ENCODE assay signal across 8 mouse cellular contexts in the genomic region with DNA sequence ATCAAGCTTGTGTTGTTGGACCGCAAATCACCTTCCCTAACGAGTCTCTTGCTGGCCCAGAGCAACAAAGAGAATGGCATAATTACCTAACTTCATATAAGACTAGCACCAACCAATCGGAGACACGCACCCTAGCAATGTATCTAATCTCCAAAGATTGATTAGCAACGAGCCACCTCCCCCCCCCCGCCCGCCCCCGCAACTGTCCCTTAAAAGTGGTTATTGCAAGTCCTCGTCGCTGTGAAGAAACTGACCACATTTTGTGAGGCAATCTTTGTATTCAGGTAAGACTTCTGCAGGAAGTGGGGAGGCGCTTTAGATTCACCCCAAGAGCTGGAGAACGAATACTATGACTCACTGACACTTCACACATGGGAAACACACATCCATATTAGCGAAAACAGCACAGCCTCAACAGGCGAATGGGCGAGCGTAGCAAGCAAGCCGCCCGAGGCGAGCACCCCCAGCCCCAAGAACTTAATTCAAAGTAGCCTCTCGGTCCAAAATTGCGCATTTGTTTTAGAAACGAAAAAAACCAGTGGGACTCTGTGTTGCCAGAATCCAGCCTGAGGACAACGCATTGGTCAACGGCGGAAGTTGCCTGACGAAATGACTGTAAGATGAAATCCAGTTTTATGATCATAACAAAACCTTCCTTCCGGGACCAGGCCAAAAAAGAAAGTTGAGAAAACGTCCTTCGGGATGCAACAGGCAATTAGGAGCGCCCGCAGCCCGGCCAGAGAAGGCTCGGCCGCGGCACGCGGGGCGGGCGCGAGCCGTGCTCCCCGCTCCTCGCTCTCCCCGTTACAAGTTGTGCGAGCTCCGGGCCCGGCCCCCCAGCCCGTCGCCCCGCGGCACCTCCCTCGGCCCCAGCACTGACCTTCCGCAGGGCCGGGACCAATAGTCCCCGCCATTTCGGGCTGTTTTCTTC. TPM values are rescaled to one million over a fixed set of nuclear protein-coding genes. Genes with fewer than 3 reads are reported as not detected.
DNase-seq lines count a peak whose midpoint lies in the region; ATAC-seq and TF ChIP-seq lines count a peak whose summit lies in the region.

No protein-coding gene starts in this region.

- TF ChIP-seq CTCF in brain, embryonic 14.5 days (IDR thresholded peaks at IDR 0.05; ENCODE audit: borderline replicate concordance, extremely low read depth, insufficient read depth, insufficient read length), result no peak

- peak overlapping the region; percentile 81 for H3K4me2 ChIP-seq in forebrain, embryonic 11.5 days (ENCODE audit: low read depth, low read length, severe bottlenecking)
- peak overlapping the region; percentile 84 for H3K4me2 ChIP-seq in lung, embryonic 16.5 days (ENCODE audit: low read depth, low read length)

- peak; percentile 16 for DNase-seq in ES-CJ7 (ENCODE audit: low read depth, low spot score)
- DNase-seq in brain, embryonic 14.5 days (ENCODE audit: low read depth), result peak; percentile 68
- DNase-seq in forebrain, embryonic 11.5 days (ENCODE audit: low spot score), result peak; percentile 77
- DNase-seq in heart, postnatal 14 days, result peak; percentile 57 to 62
- DNase-seq in large intestine, adult 2 months (ENCODE audit: low read depth, low spot score), result peak; percentile 38
- DNase-seq in thymus, postnatal 14 days, result peak; percentile 44

- WGBS in forebrain, embryonic 11.5 days, result under 1% methylated on average over 56 of the region's 56 CpGs
- 1% methylated on average over 56 of the region's 56 CpGs for WGBS in large intestine, adult 2 months
- WGBS in lung, embryonic 16.5 days, result under 1% methylated on average over 51 of the region's 56 CpGs

- H3K4me1 ChIP-seq in forebrain, embryonic 11.5 days (replicated peaks; ENCODE audit: control insufficient read depth, insufficient read depth, low read length), result peaks cover 2% of the 10 kb centered on the region; the same call in 1 of the 2 replicates
- peaks cover 17% of the 10 kb centered on the region for H3K4me1 ChIP-seq in lung, embryonic 16.5 days (replicated peaks; ENCODE audit: control insufficient read depth, insufficient read depth, low read length)

- H3K27ac ChIP-seq in forebrain, embryonic 11.5 days (ENCODE audit: low read depth, low read length), result peak overlapping the region; percentile 84
- H3K27ac ChIP-seq in lung, embryonic 16.5 days (ENCODE audit: low read length), result peak overlapping the region; percentile 99

- H3K36me3 ChIP-seq in forebrain, embryonic 11.5 days (ENCODE audit: control insufficient read depth, insufficient read depth, low read length), result no peaks in the 10 kb centered on the region
- no peaks in the 10 kb centered on the region for H3K36me3 ChIP-seq in lung, embryonic 16.5 days (ENCODE audit: control insufficient read depth, insufficient read depth, low read length)

- intact Hi-C loops in heart, postnatal 14 days (cut with DNase I), result loop anchor here (2.0 to 5.0 kb wide), 2 partner anchors 30 to 309 kb away; a partner anchor contains a TSS

- no peaks in the 10 kb centered on the region for H3K27me3 ChIP-seq in forebrain, embryonic 11.5 days (ENCODE audit: control insufficient read depth, insufficient read depth, low read length)
- H3K27me3 ChIP-seq in lung, embryonic 16.5 days (ENCODE audit: control insufficient read depth, insufficient read depth, low read depth, low read length), result no peaks in the 10 kb centered on the region

- peak overlapping the region; percentile 94 for H3K4me3 ChIP-seq in forebrain, embryonic 11.5 days (ENCODE audit: low read depth, low read length)
- H3K4me3 ChIP-seq in lung, embryonic 16.5 days (ENCODE audit: low read length), result peak overlapping the region; percentile 96

- 0 out of 2 replicates have a peak, but pooled peaks have one; percentile 14 for TF ChIP-seq POLR2A in brain, embryonic 14.5 days (IDR thresholded peaks at IDR 0.05; ENCODE audit: borderline replicate concordance, extremely low read depth, insufficient read depth, insufficient read length, poor library complexity, severe bottlenecking)

- peak overlapping the region; percentile 98 for H3K9ac ChIP-seq in forebrain, embryonic 11.5 days (ENCODE audit: low read length)
- peak overlapping the region; percentile 99 for H3K9ac ChIP-seq in lung, embryonic 16.5 days (ENCODE audit: low read length)

- no peaks in the 10 kb centered on the region for H3K9me3 ChIP-seq in forebrain, embryonic 11.5 days (ENCODE audit: control insufficient read depth, low read length)
- H3K9me3 ChIP-seq in lung, embryonic 16.5 days (ENCODE audit: control insufficient read depth, low read length), result no peaks in the 10 kb centered on the region

- ATAC-seq in forebrain, embryonic 11.5 days (replicated peaks; ENCODE audit: low FRiP score), result peak; percentile 60
- ATAC-seq in lung, embryonic 16.5 days (ENCODE audit: low read depth), result peak; percentile 68
- ATAC-seq in neutrophil, adult 5-6 weeks (ENCODE audit: extremely low read depth, insufficient number of reproducible peaks, low FRiP score, poor library complexity, severe bottlenecking), result peak; percentile 68

RNA-seq across cellular contexts. Expression of a gene that starts 0.8 kb away (rescaled TPM):
- 36.0 and 41.8 TPM in 2 replicates for polyA plus RNA-seq in brain, embryonic 14.5 days (2012; rRNA removed)
- 13.1 and 13.3 TPM in 2 replicates for polyA plus RNA-seq in forebrain, embryonic 11.5 days (2014; fragmentation: Nextera tagmentation; extraction: Ambion mirVana)
- total RNA-seq in heart, postnatal 14 days (2021), result 10 to 100 TPM; 30.4 to 35.3 TPM
- polyA plus RNA-seq in large intestine, adult 2 months (2012; rRNA removed), result 11.3 and 16.9 TPM in 2 replicates
- 9.2 and 9.3 TPM in 2 replicates for polyA plus RNA-seq in lung, embryonic 16.5 days (2015; fragmentation: Nextera tagmentation; extraction: Ambion mirVana)
- 77.1 and 83.1 TPM in 2 replicates for total RNA-seq in neutrophil, adult 5-6 weeks (2017)

RNA-seq across cellular contexts. Expression of a gene that starts 43.8 kb away (rescaled TPM):
- 9.2 and 9.9 TPM in 2 replicates for polyA plus RNA-seq in brain, embryonic 14.5 days (2012; rRNA removed)
- polyA plus RNA-seq in forebrain, embryonic 11.5 days (2014; fragmentation: Nextera tagmentation; extraction: Ambion mirVana), result 16.3 TPM in 2 replicates
- 10 to 100 TPM; 30.0 to 30.2 TPM for total RNA-seq in heart, postnatal 14 days (2021)
- polyA plus RNA-seq in large intestine, adult 2 months (2012; rRNA removed), result 5.7 and 8.7 TPM in 2 replicates
- 14.3 and 15.5 TPM in 2 replicates for polyA plus RNA-seq in lung, embryonic 16.5 days (2015; fragmentation: Nextera tagmentation; extraction: Ambion mirVana)
- 3.6 and 5.4 TPM in 2 replicates for total RNA-seq in neutrophil, adult 5-6 weeks (2017)

RNA-seq across cellular contexts. Expression of a gene that starts 43.9 kb away (rescaled TPM):
- polyA plus RNA-seq in brain, embryonic 14.5 days (2012; rRNA removed), result 17.4 and 26.6 TPM in 2 replicates
- 18.9 and 23.6 TPM in 2 replicates for polyA plus RNA-seq in forebrain, embryonic 11.5 days (2014; fragmentation: Nextera tagmentation; extraction: Ambion mirVana)
- 10 to 100 TPM; 19.4 to 21.3 TPM for total RNA-seq in heart, postnatal 14 days (2021)
- polyA plus RNA-seq in large intestine, adult 2 months (2012; rRNA removed), result 9.4 and 15.4 TPM in 2 replicates
- polyA plus RNA-seq in lung, embryonic 16.5 days (2015; fragmentation: Nextera tagmentation; extraction: Ambion mirVana), result 35.3 and 36.4 TPM in 2 replicates
- 6.8 and 11.5 TPM in 2 replicates for total RNA-seq in neutrophil, adult 5-6 weeks (2017)

Comparison
In these comparisons a context has a peak if more than half of its experiments do, and no peak if none do; other contexts are left out.
1. Peak in every context shown above with its lines: DNase-seq, ATAC-seq, H3K4me3 ChIP-seq and H3K27ac ChIP-seq.
2. DNase-seq: peak in every context shown above with its lines; median percentile 77 in forebrain, embryonic 11.5 days; 68 in brain, embryonic 14.5 days; 60 in heart, postnatal 14 days; 44 in thymus, postnatal 14 days; 38 in large intestine, adult 2 months; 16 in ES-CJ7.